Mouse (Mus musculus) stomach, postnatal 0 days (tissue): Measurements from ENCODE around the gene Kif23. TPM values are rescaled to one million over a fixed set of nuclear protein-coding genes. Genes with fewer than 3 reads are reported as not detected.

Experiments used
- ATAC-seq: fragments of 200-750 bp; cut with Nextera tagmentation; 2 replicates; pipeline ENCODE4 v1.8.0; 2017; ENCODE audit not compliant: low FRiP score, low TSS enrichment
- DNase-seq: peaks from one replicate; pipeline ENCODE4 v3.0.0-alpha.2; 2016; ENCODE audit warnings: low spot score
- H3K27ac ChIP-seq: fragments of 300-500 bp; sonication (generic); replicated peaks from 2 replicates; pipeline ENCODE4 v1.5.1; 2014; ENCODE audit warnings: mild to moderate bottlenecking, control low read depth
- H3K27me3 ChIP-seq: fragments of 300-500 bp; sonication (generic); 2 replicates; pipeline ENCODE4 v1.6.1; 2014; ENCODE audit warnings: low read length; ENCODE audit not compliant: control insufficient read depth, insufficient read depth
- H3K36me3 ChIP-seq: fragments of 300-500 bp; sonication (generic); 2 replicates; pipeline ENCODE4 v1.6.1; 2014; ENCODE audit warnings: low read length, mixed read lengths; ENCODE audit not compliant: control insufficient read depth, insufficient read depth
- H3K4me1 ChIP-seq: fragments of 300-500 bp; sonication (generic); replicated peaks from 2 replicates; pipeline ENCODE4 v1.6.1; 2014; ENCODE audit warnings: antibody characterized with exemption; ENCODE audit not compliant: control insufficient read depth, insufficient read depth
- H3K4me2 ChIP-seq: fragments of 300-500 bp; sonication (generic); replicated peaks from 2 replicates; pipeline ENCODE4 v1.6.1; 2014; ENCODE audit warnings: low read depth, mild to moderate bottlenecking, control low read depth, moderate library complexity
- H3K4me3 ChIP-seq: fragments of 300-500 bp; sonication (generic); 2 replicates; pipeline ENCODE4 v1.5.1; 2014; ENCODE audit warnings: low read depth, low read length, control low read depth
- H3K9ac ChIP-seq: fragments of 300-500 bp; sonication (generic); 2 replicates; pipeline ENCODE4 v1.6.1; 2014; ENCODE audit warnings: mild to moderate bottlenecking, low read length, control low read depth, mixed read lengths
- H3K9me3 ChIP-seq: fragments of 300-500 bp; sonication (generic); 2 replicates; pipeline ENCODE4 v1.6.1; 2016; ENCODE audit warnings: low read length; ENCODE audit not compliant: control insufficient read depth
- CTCF ChIP-seq: IDR thresholded peaks from 2 replicates; pipeline ENCODE4 v1.5.1; 2016; ENCODE audit warnings: antibody characterized with exemption, low read depth, mild to moderate bottlenecking, moderate library complexity
- EP300 ChIP-seq: optimal IDR thresholded peaks from 2 replicates; pipeline ENCODE3; 2016; ENCODE audit warnings: antibody characterized with exemption
- WGBS: fragments of 180-500 bp; shearing (Covaris S2); extraction: QIAGEN DNeasy Blood & Tissue Kit; methylation state at CpG from one replicate; pipeline ENCODE4 v1.1.7; 2014; 5-methylcytosine and 5-hydroxymethylcytosine counted together
- polyA plus RNA-seq: library from polyadenylated mRNA; unstranded; fragments of >200 nt; fragmentation: Nextera tagmentation; extraction: Ambion mirVana; gene quantifications from 2 replicates; pipeline ENCODE4 v1.2.1, GENCODE M21; 2015

Kif23 gene
- polyA plus RNA-seq, 1 experiment from 2014 or later, result 25.1 TPM

DNA sequence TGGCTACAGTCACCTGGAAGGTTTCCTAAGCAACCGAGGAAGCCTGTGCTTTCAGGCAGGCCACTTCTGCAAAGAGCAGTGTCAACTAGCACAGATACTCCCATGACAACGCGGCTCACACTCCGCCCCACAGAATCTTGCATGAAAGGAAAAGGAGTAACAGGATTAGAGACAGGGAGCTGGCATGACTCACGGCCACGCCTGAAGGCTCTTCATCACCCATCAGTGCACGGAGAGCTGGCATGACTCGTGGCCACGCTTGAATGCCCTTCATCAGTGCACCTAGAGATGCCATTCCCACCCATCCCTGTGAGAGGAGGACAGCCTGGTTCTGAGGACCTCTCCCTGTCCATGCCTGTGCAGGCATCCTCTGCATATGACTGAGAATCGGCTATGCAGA, 20.8 kb upstream of the Kif23 start:
- no peak overlapping the region for H3K4me2 ChIP-seq
- no peak for DNase-seq
- WGBS, result 56% methylated on average over 10 of the region's 10 CpGs

DNA sequence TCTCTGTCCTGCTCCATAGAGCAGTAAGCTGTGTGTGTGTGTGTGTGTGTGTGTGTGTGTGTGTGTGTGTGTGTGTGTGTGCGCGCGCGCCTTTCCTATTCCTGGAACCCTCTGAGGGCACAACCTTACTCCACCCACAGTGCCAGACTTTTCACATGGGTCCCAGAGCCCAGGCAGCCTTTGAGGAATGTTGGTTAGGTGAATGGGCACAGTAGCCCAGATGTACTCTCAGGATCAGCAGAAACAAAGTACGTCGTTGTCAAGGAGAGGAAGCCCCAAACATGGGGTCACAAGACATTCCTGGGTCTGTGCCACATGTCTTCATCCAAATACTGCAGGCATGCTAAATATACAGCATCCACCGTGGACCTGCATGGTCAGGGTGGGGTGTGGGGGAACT, 19.4 kb upstream of the Kif23 start:
- no peak overlapping the region for H3K9ac ChIP-seq
- no peak overlapping the region for H3K4me3 ChIP-seq
- H3K27me3 ChIP-seq, result no peaks in the 10 kb centered on the region
- no peak for TF ChIP-seq CTCF
- no peak for TF ChIP-seq EP300
- WGBS, result 73% methylated on average over 7 of the region's 7 CpGs
- H3K4me2 ChIP-seq, result no peak overlapping the region
- ATAC-seq (peak; percentile 20; the same call in 1 of the 2 replicates), DNase-seq (no peak)
- H3K36me3 ChIP-seq, result no peaks in the 10 kb centered on the region
- H3K9me3 ChIP-seq, result no peaks in the 10 kb centered on the region
- no peak overlapping the region for H3K27ac ChIP-seq
- H3K4me1 ChIP-seq, result no peaks in the 10 kb centered on the region

More for the DNA sequence above, 20.8 kb upstream of the Kif23 start:
- no peak; the same call in 1 of the 2 replicates for ATAC-seq
- no peak overlapping the region for H3K9ac ChIP-seq
- no peak overlapping the region for H3K27ac ChIP-seq
- no peaks in the 10 kb centered on the region for H3K9me3 ChIP-seq
- no peaks in the 10 kb centered on the region for H3K4me1 ChIP-seq
- H3K4me3 ChIP-seq, result no peak overlapping the region
- no peaks in the 10 kb centered on the region for H3K36me3 ChIP-seq
- TF ChIP-seq CTCF (no peak), EP300 (no peak)
- no peaks in the 10 kb centered on the region for H3K27me3 ChIP-seq

DNA sequence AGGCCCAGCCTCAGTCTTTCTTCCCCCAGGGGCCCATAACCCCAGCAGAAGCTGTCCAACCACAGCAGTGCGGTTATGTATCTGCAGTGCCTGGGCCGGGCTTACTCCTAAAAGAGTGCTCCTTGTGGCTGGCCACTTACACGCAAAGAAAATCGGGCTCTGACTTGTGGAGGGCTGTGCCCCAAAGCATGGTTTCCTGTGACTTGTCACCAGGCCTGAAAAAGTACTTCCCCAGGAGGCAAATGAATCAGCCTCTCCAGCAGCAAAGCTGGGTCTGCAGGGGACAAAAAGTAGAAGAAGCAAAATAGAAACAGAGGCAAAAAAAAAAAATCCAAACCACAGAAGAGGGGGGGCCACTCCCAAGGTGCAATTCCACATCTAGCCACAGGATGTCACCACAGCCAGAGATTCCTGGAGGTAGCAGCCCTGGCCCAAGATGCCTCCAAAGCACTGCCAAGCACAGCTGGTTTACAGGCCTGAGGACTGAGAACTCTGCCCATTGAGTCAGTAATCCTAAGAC, 18.9 kb upstream of the Kif23 start:
- peak; percentile 60 for ATAC-seq
- H3K27me3 ChIP-seq, result no peaks in the 10 kb centered on the region
- no peaks in the 10 kb centered on the region for H3K4me1 ChIP-seq
- no peak overlapping the region for H3K4me3 ChIP-seq
- WGBS, result 38% methylated on average over 4 of the region's 4 CpGs
- no peaks in the 10 kb centered on the region for H3K9me3 ChIP-seq
- DNase-seq, result peak; percentile 78
- H3K9ac ChIP-seq, result no peak overlapping the region
- no peak for TF ChIP-seq EP300
- peak; percentile 92 for TF ChIP-seq CTCF
- no peak overlapping the region; the same call in 1 of the 2 replicates for H3K27ac ChIP-seq
- no peak overlapping the region for H3K4me2 ChIP-seq
- no peaks in the 10 kb centered on the region for H3K36me3 ChIP-seq

DNA sequence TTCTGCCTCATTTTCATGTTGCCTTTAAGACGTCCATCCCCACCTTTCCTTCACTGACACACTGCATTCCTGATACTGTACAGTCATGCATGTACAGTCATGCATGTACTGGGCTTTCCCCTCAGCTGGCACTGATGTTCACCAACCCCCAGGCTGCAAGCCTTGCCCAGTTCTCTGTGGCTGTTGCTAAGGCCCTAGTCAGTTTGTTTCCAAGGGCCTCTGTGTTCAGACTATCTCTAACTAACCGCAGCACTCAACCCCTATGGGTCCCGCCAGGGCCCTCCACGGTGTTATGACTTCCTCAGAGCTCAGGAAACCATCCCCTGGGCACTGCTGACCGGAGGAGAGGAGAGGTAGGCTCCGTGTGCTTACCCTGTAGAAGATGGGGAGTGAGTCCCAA, 16.8 kb upstream of the Kif23 start:
- Histone ChIP-seq H3K4me1 (no peaks in the 10 kb centered on the region), H3K36me3 (no peaks in the 10 kb centered on the region), H3K4me2 (no peak overlapping the region), H3K4me3 (no peak overlapping the region), H3K27ac (no peak overlapping the region), H3K9me3 (no peaks in the 10 kb centered on the region), H3K9ac (0 out of 2 replicates have a peak overlapping the region, but pooled peaks have one; percentile 4), H3K27me3 (no peaks in the 10 kb centered on the region)
- ATAC-seq (no peak), DNase-seq (no peak)
- 67% methylated on average over 6 of the region's 6 CpGs for WGBS
- TF ChIP-seq EP300 (no peak), CTCF (no peak)

DNA sequence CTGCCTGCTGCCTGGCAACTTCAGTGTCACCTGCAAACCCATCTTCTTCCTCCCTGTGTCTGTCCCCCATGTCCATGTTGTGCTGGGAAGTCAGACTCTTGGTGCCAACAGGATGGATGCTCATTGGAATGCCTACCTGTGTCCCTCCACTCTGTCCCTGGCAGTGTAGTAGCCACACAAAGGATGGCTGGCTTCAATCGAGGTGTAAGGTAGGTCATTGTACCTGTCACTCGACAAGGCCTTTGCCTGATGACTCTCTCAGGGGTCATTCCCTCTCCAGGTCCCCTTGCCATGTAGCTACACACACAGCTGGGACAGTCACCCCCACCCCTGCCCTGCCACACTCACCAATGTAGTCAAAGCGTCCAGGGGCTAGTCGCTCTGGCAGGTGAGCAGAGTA, 14.6 kb upstream of the Kif23 start:
- Histone ChIP-seq H3K9me3 (no peaks in the 10 kb centered on the region), H3K27me3 (no peaks in the 10 kb centered on the region), H3K4me3 (no peak overlapping the region), H3K4me2 (no peak overlapping the region), H3K36me3 (no peaks in the 10 kb centered on the region), H3K4me1 (no peaks in the 10 kb centered on the region), H3K27ac (peak overlapping the region; percentile 83), H3K9ac (no peak overlapping the region)
- 79% methylated on average over 4 of the region's 4 CpGs for WGBS
- ATAC-seq, result 0 out of 2 replicates have a peak, but pooled peaks have one; percentile 2
- no peak for DNase-seq
- no peak for TF ChIP-seq CTCF
- TF ChIP-seq EP300, result no peak

DNA sequence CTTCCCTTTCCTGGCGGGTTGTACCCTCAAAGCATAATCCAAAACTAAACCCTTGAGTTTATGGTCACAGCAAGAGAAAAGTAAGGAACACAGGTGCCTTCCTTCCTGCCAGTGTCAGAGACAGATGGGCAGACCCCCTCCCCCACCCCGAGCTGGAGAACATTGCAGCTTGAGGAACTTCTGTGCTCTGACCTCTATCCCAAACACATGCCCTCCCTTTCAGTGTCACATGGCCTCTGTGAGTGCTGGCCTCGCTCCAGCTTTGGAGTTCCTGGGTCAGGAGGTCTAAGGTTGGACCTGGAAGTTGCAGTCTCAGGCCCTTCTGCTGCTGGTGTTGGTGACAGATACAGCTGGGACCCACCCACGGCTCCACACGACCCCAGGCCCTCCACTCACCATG, 14.2 kb upstream of the Kif23 start:
- no peaks in the 10 kb centered on the region for H3K36me3 ChIP-seq
- DNase-seq (peak; percentile 71), ATAC-seq (peak; percentile 51)
- H3K4me1 ChIP-seq, result no peaks in the 10 kb centered on the region
- no peak for TF ChIP-seq EP300
- no peak for TF ChIP-seq CTCF
- H3K9ac ChIP-seq, result no peak overlapping the region
- H3K4me2 ChIP-seq, result no peak overlapping the region
- no peaks in the 10 kb centered on the region for H3K27me3 ChIP-seq
- H3K9me3 ChIP-seq, result no peaks in the 10 kb centered on the region
- peak overlapping the region; percentile 83 for H3K27ac ChIP-seq
- no peak overlapping the region for H3K4me3 ChIP-seq
- 26% methylated on average over 5 of the region's 5 CpGs for whole genome bisulfite sequencing
